Mouse (Mus musculus): ENCODE results near the gene Noc3l. TPM values are rescaled to one million over a fixed set of nuclear protein-coding genes. Genes with fewer than 3 reads are reported as not detected.

The Noc3l gene
- polyA plus RNA-seq, 1 experiment = 7.2 TPM

GRCm38 (mm10) chr19:38775548-38775947 lies 43.5 kb downstream of the Noc3l start:
- TF ChIP-seq CTCF (IDR thresholded peaks at IDR 0.05; ENCODE audit: low read depth, low read length) (no peak), POLR2A (IDR thresholded peaks at IDR 0.05; ENCODE audit: borderline replicate concordance, low read depth, low read length) (no peak)

GRCm38 (mm10) chr19:38766306-38766705 lies 52.7 kb downstream of the Noc3l start:
- Histone ChIP-seq H3K4me1 (ENCODE audit: control insufficient read depth, insufficient read depth, low read length) (no peaks in the 10 kb centered on the region), H3K27ac (ENCODE audit: insufficient read depth, low read depth, low read length) (no peak overlapping the region), H3K4me3 (ENCODE audit: insufficient read depth, low read length) (no peak overlapping the region)
- TF ChIP-seq CTCF (IDR thresholded peaks at IDR 0.05; ENCODE audit: low read depth, low read length) (no peak), POLR2A (IDR thresholded peaks at IDR 0.05; ENCODE audit: borderline replicate concordance, low read depth, low read length) (no peak)

More at GRCm38 (mm10) chr19:38775548-38775947, 43.5 kb downstream of the Noc3l start:
- Histone ChIP-seq H3K4me1 (ENCODE audit: control insufficient read depth, insufficient read depth, low read length) (no peaks in the 10 kb centered on the region), H3K27ac (ENCODE audit: insufficient read depth, low read depth, low read length) (no peak overlapping the region), H3K4me3 (ENCODE audit: insufficient read depth, low read length) (no peak overlapping the region)

GRCm38 (mm10) chr19:38760441-38760840 lies 58.6 kb downstream of the Noc3l start:
- no peak for TF ChIP-seq CTCF (IDR thresholded peaks at IDR 0.05; ENCODE audit: low read depth, low read length)
- TF ChIP-seq POLR2A (IDR thresholded peaks at IDR 0.05; ENCODE audit: borderline replicate concordance, low read depth, low read length) = no peak
- Histone ChIP-seq H3K27ac (ENCODE audit: insufficient read depth, low read depth, low read length) (no peak overlapping the region), H3K4me1 (ENCODE audit: control insufficient read depth, insufficient read depth, low read length) (no peaks in the 10 kb centered on the region), H3K4me3 (ENCODE audit: insufficient read depth, low read length) (no peak overlapping the region)

- Histone ChIP-seq H3K4me1 (ENCODE audit: control insufficient read depth, insufficient read depth, low read length) (no peaks in the 10 kb centered on the region), H3K4me3 (ENCODE audit: insufficient read depth, low read length) (no peak overlapping the region), H3K27ac (ENCODE audit: insufficient read depth, low read depth, low read length) (no peak overlapping the region)
- TF ChIP-seq CTCF (IDR thresholded peaks at IDR 0.05; ENCODE audit: low read depth, low read length) = no peak
- TF ChIP-seq POLR2A (IDR thresholded peaks at IDR 0.05; ENCODE audit: borderline replicate concordance, low read depth, low read length) = no peak
These were observed 60.2 kb downstream of the Noc3l start for GRCm38 (mm10) chr19:38758685-38759472.

- Histone ChIP-seq H3K4me3 (ENCODE audit: insufficient read depth, low read length) (no peak overlapping the region), H3K4me1 (ENCODE audit: control insufficient read depth, insufficient read depth, low read length) (no peaks in the 10 kb centered on the region), H3K27ac (ENCODE audit: insufficient read depth, low read depth, low read length) (no peak overlapping the region)
- no peak for TF ChIP-seq POLR2A (IDR thresholded peaks at IDR 0.05; ENCODE audit: borderline replicate concordance, low read depth, low read length)
- TF ChIP-seq CTCF (IDR thresholded peaks at IDR 0.05; ENCODE audit: low read depth, low read length) = no peak
These were observed 61.0 kb downstream of the Noc3l start for GRCm38 (mm10) chr19:38758056-38758455.

- Histone ChIP-seq H3K27ac (ENCODE audit: insufficient read depth, low read depth, low read length) (no peak overlapping the region), H3K4me3 (ENCODE audit: insufficient read depth, low read length) (no peak overlapping the region), H3K4me1 (ENCODE audit: control insufficient read depth, insufficient read depth, low read length) (no peaks in the 10 kb centered on the region)
- no peak for TF ChIP-seq CTCF (IDR thresholded peaks at IDR 0.05; ENCODE audit: low read depth, low read length)
- TF ChIP-seq POLR2A (IDR thresholded peaks at IDR 0.05; ENCODE audit: borderline replicate concordance, low read depth, low read length) = no peak
These were observed 61.9 kb downstream of the Noc3l start for GRCm38 (mm10) chr19:38757161-38757560.

GRCm38 (mm10) chr19:38750192-38750591 lies 68.8 kb downstream of the Noc3l start:
- H3K4me1 ChIP-seq (ENCODE audit: control insufficient read depth, insufficient read depth, low read length) = 0 out of 2 replicates have a peak, but pooled peaks cover 2% of the 10 kb centered on the region
- H3K27ac ChIP-seq (ENCODE audit: insufficient read depth, low read depth, low read length) = no peak overlapping the region
- TF ChIP-seq CTCF (IDR thresholded peaks at IDR 0.05; ENCODE audit: low read depth, low read length) (no peak), POLR2A (IDR thresholded peaks at IDR 0.05; ENCODE audit: borderline replicate concordance, low read depth, low read length) (no peak)
- no peak overlapping the region for H3K4me3 ChIP-seq (ENCODE audit: insufficient read depth, low read length)

- Histone ChIP-seq H3K27ac (ENCODE audit: insufficient read depth, low read depth, low read length) (no peak overlapping the region), H3K4me1 (ENCODE audit: control insufficient read depth, insufficient read depth, low read length) (0 out of 2 replicates have a peak, but pooled peaks cover 2% of the 10 kb centered on the region), H3K4me3 (ENCODE audit: insufficient read depth, low read length) (no peak overlapping the region)
- no peak for TF ChIP-seq POLR2A (IDR thresholded peaks at IDR 0.05; ENCODE audit: borderline replicate concordance, low read depth, low read length)
- no peak for TF ChIP-seq CTCF (IDR thresholded peaks at IDR 0.05; ENCODE audit: low read depth, low read length)
These were observed 72.5 kb downstream of the Noc3l start for GRCm38 (mm10) chr19:38746492-38747014.

- Histone ChIP-seq H3K4me3 (ENCODE audit: insufficient read depth, low read length) (no peak overlapping the region), H3K4me1 (ENCODE audit: control insufficient read depth, insufficient read depth, low read length) (0 out of 2 replicates have a peak, but pooled peaks cover 2% of the 10 kb centered on the region), H3K27ac (ENCODE audit: insufficient read depth, low read depth, low read length) (no peak overlapping the region)
- no peak for TF ChIP-seq CTCF (IDR thresholded peaks at IDR 0.05; ENCODE audit: low read depth, low read length)
- no peak for TF ChIP-seq POLR2A (IDR thresholded peaks at IDR 0.05; ENCODE audit: borderline replicate concordance, low read depth, low read length)
These were observed 73.1 kb downstream of the Noc3l start for GRCm38 (mm10) chr19:38745810-38746491.

- Histone ChIP-seq H3K4me1 (ENCODE audit: control insufficient read depth, insufficient read depth, low read length) (0 out of 2 replicates have a peak, but pooled peaks cover 2% of the 10 kb centered on the region), H3K4me3 (ENCODE audit: insufficient read depth, low read length) (no peak overlapping the region), H3K27ac (ENCODE audit: insufficient read depth, low read depth, low read length) (no peak overlapping the region)
- no peak for TF ChIP-seq CTCF (IDR thresholded peaks at IDR 0.05; ENCODE audit: low read depth, low read length)
- TF ChIP-seq POLR2A (IDR thresholded peaks at IDR 0.05; ENCODE audit: borderline replicate concordance, low read depth, low read length) = no peak
These were observed 74.5 kb downstream of the Noc3l start for GRCm38 (mm10) chr19:38744546-38744945.

Other genes starting within 250 kb of the Noc3l start
- 3.8 and 4.5 TPM in 2 replicates for gene Tbc1d12, start 17.3 kb upstream of the Noc3l start, polyA plus RNA-seq (2012; ENCODE audit: insufficient read depth, insufficient read length, missing spikeins)
- gene Hells, start 111.7 kb upstream of the Noc3l start, polyA plus RNA-seq (2012; ENCODE audit: insufficient read depth, insufficient read length, missing spikeins) = 18.2 and 19.5 TPM in 2 replicates
- not detected in 2 replicates for gene Cyp2c55, start 187.8 kb upstream of the Noc3l start, polyA plus RNA-seq (2012; ENCODE audit: insufficient read depth, insufficient read length, missing spikeins)
- gene Cyp2c65, start 241.8 kb upstream of the Noc3l start, polyA plus RNA-seq (2012; ENCODE audit: insufficient read depth, insufficient read length, missing spikeins) = not detected in 2 replicates